Mouse (Mus musculus) forebrain, embryonic 14.5 days (tissue): ENCODE results near the gene Ube2dnl2. TPM values are rescaled to one million over a fixed set of nuclear protein-coding genes. Genes with fewer than 3 reads are reported as not detected.

ENCODE experiments used
- ATAC-seq: fragments of 200-750 bp; cut with Nextera tagmentation; 2 replicates; pipeline ENCODE4 v1.8.0; 2017; ENCODE audit warnings: mild to moderate bottlenecking, moderate library complexity
- DNase-seq: peaks from one replicate; pipeline ENCODE4 v3.0.0-alpha.2; 2015; ENCODE audit warnings: low spot score
- H3K27ac ChIP-seq: fragments of 300-500 bp; sonication (generic); 2 replicates; pipeline ENCODE4 v1.5.1; 2014; ENCODE audit warnings: low read depth, mild to moderate bottlenecking, control low read depth, low read length, moderate library complexity
- H3K27me3 ChIP-seq: fragments of 300-500 bp; sonication (generic); replicated peaks from 2 replicates; pipeline ENCODE4 v1.6.1; 2014; ENCODE audit warnings: low read length, control low read depth, mixed read lengths; ENCODE audit not compliant: control insufficient read depth, insufficient read depth
- H3K36me3 ChIP-seq: fragments of 300-500 bp; sonication (generic); 2 replicates; pipeline ENCODE4 v1.6.1; 2014; ENCODE audit warnings: low read length, control low read depth; ENCODE audit not compliant: control insufficient read depth, insufficient read depth
- H3K4me1 ChIP-seq: fragments of 300-500 bp; sonication (generic); 2 replicates; pipeline ENCODE4 v1.6.1; 2014; ENCODE audit warnings: antibody characterized with exemption, low read length, control low read depth; ENCODE audit not compliant: control insufficient read depth, insufficient read depth
- H3K4me2 ChIP-seq: fragments of 300-500 bp; sonication (generic); 2 replicates; pipeline ENCODE4 v1.6.1; 2014; ENCODE audit warnings: mild to moderate bottlenecking, control low read depth, low read length
- H3K4me3 ChIP-seq: fragments of 300-500 bp; sonication (generic); 2 replicates; pipeline ENCODE4 v1.5.1; 2014; ENCODE audit warnings: low read depth, low read length, control low read depth
- H3K9ac ChIP-seq: fragments of 300-500 bp; sonication (generic); 2 replicates; pipeline ENCODE4 v1.6.1; 2014; ENCODE audit warnings: mild to moderate bottlenecking, low read length, control low read depth, moderate library complexity
- H3K9me3 ChIP-seq: fragments of 300-500 bp; sonication (generic); replicated peaks from 2 replicates; pipeline ENCODE4 v1.6.1; 2016; ENCODE audit warnings: low read length, control low read depth, mixed read lengths; ENCODE audit not compliant: control insufficient read depth
- WGBS: fragments of 180-500 bp; shearing (Covaris S2); extraction: QIAGEN DNeasy Blood & Tissue Kit; methylation state at CpG from one replicate; pipeline ENCODE4 v1.1.7; 2014; 5-methylcytosine and 5-hydroxymethylcytosine counted together
- polyA plus RNA-seq: library from polyadenylated mRNA; unstranded; fragments of >200 nt; fragmentation: Nextera tagmentation; extraction: Ambion mirVana; gene quantifications from 2 replicates; pipeline ENCODE4 v1.2.1, GENCODE M21; 2014

Ube2dnl2 gene
- not detected in 2 replicates for polyA plus RNA-seq

DNA sequence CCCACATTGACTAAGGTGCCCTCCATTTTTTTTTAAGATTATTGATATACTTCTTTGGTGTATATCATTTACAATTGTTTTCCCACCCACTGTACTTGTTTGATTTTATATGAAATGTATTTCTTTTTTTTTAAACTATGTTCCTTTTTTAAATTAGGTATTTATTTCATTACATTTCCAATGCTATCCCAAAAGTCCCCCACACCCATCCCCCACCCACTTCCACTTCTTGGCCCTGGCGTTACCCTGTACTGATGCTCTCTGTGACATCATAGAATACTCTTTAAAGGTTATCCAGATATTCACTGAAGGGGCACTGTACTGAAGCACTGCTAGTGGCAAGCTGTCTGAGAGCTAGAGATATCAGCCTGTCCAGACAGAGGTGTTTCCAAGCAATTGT is at the start of gene Ube2dnl2:
Gene Ube2dnl2 (plus strand): TSS at position 301 of the 400 bp plus-strand sequence.
- H3K27ac ChIP-seq = no peak within 1 kb of the TSS
- H3K27me3 ChIP-seq = no peaks in the 10 kb centered on the region
- 87% methylated on average over 1 of the region's 1 CpGs for WGBS
- no peak within 1 kb of the TSS for H3K4me3 ChIP-seq
- no peaks in the 10 kb centered on the region for H3K4me1 ChIP-seq
- no peak for ATAC-seq
- no peaks in the 10 kb centered on the region for H3K9me3 ChIP-seq
- no peaks in the 10 kb centered on the region for H3K36me3 ChIP-seq
- H3K4me2 ChIP-seq = no peak within 1 kb of the TSS
- no peak within 1 kb of the TSS for H3K9ac ChIP-seq
- DNase-seq = no peak

- Histone ChIP-seq H3K9me3 (no peaks in the 10 kb centered on the region), H3K4me2 (no peak overlapping the region), H3K4me3 (no peak overlapping the region), H3K9ac (no peak overlapping the region), H3K4me1 (no peaks in the 10 kb centered on the region), H3K36me3 (no peaks in the 10 kb centered on the region), H3K27ac (no peak overlapping the region), H3K27me3 (no peaks in the 10 kb centered on the region)
- no peak for ATAC-seq
- no peak for DNase-seq
Measured at GRCm38 (mm10) chrX:114895489-114895888, 11.9 kb upstream of the Ube2dnl2 start.

- H3K4me1 ChIP-seq = no peaks in the 10 kb centered on the region
- H3K27me3 ChIP-seq = no peaks in the 10 kb centered on the region
- H3K27ac ChIP-seq = no peak overlapping the region
- H3K36me3 ChIP-seq = no peaks in the 10 kb centered on the region
- no peak overlapping the region for H3K4me2 ChIP-seq
- no peak overlapping the region for H3K4me3 ChIP-seq
- WGBS = 88% methylated on average over 3 of the region's 3 CpGs
- no peak for DNase-seq
- H3K9me3 ChIP-seq = no peaks in the 10 kb centered on the region
- no peak for ATAC-seq
- no peak overlapping the region for H3K9ac ChIP-seq
Measured at GRCm38 (mm10) chrX:114897506-114897905, 9.9 kb upstream of the Ube2dnl2 start.

DNA sequence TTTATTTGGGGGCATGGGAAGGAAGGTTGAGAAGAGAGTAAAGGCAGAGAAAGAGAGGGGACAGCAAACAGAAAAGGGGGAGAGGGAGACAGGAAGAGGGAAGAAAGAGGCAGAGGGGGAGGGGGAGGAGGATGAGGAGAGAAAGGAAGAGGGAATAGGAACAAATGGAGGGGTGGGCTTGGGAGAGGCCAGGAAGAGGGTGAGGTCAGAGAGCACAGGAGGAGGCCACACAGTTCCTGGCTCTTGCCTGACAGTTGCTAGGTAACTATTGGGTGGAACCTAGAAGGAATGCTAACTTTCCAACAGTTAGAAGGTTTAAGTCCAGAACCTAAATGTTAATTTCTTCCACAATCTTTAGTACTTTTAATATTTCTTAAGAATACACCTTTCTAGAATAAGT is 4.0 kb upstream of the Ube2dnl2 start:
- no peak overlapping the region for H3K27ac ChIP-seq
- no peaks in the 10 kb centered on the region for H3K9me3 ChIP-seq
- no peak for ATAC-seq
- H3K9ac ChIP-seq = no peak overlapping the region
- H3K4me3 ChIP-seq = no peak overlapping the region
- DNase-seq = no peak
- H3K36me3 ChIP-seq = no peaks in the 10 kb centered on the region
- no peak overlapping the region for H3K4me2 ChIP-seq
- H3K4me1 ChIP-seq = no peaks in the 10 kb centered on the region
- H3K27me3 ChIP-seq = no peaks in the 10 kb centered on the region

GRCm38 (mm10) chrX:114904712-114905111 is 2.7 kb upstream of the Ube2dnl2 start, which contains the start of gene Ube2dnl1:
Ube2dnl1 (plus strand) TSS chrX:114905012.
- Histone ChIP-seq H3K4me3 (no peak within 1 kb of the TSS), H3K27ac (no peak within 1 kb of the TSS), H3K27me3 (no peaks in the 10 kb centered on the region), H3K36me3 (no peaks in the 10 kb centered on the region), H3K9me3 (no peaks in the 10 kb centered on the region), H3K4me1 (no peaks in the 10 kb centered on the region), H3K9ac (no peak within 1 kb of the TSS), H3K4me2 (no peak within 1 kb of the TSS)
- 89% methylated on average over 5 of the region's 5 CpGs for WGBS
- no peak for ATAC-seq
- no peak for DNase-seq

DNA sequence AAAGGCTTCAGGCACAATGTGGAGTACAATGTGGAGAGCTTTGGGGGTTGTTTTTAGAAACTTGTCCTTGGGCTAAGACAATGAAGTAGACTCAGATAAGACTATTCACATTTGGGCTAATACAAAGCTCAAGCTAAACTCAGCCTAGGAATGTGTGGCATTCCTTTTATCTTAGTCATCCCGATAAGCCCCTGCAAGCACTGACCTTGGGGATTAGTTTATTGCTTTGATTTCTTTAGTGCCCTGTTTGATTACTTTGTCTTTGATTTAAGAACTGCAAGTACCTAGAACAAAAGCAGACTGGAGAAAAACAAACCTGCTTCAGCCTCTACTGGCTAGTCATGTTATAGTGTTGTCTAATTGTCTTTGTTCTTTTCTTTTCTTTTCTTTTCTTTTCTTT is 47.7 kb downstream of the Ube2dnl2 start:
- no peak overlapping the region for H3K4me3 ChIP-seq
- no peak for ATAC-seq
- H3K4me2 ChIP-seq = no peak overlapping the region
- H3K9ac ChIP-seq = no peak overlapping the region
- no peak overlapping the region for H3K27ac ChIP-seq
- no peak for DNase-seq
- H3K4me1 ChIP-seq = no peaks in the 10 kb centered on the region
- 41% methylated on average over 1 of the region's 1 CpGs for WGBS
- H3K36me3 ChIP-seq = no peaks in the 10 kb centered on the region
- H3K27me3 ChIP-seq = no peaks in the 10 kb centered on the region
- no peaks in the 10 kb centered on the region for H3K9me3 ChIP-seq

Other genes starting within 250 kb of the Ube2dnl2 start
- not detected in 2 replicates for gene Ube2dnl1, start 2.6 kb upstream of the Ube2dnl2 start, polyA plus RNA-seq